ENCODE assay signal across 8 mouse cellular contexts in the genomic region with DNA sequence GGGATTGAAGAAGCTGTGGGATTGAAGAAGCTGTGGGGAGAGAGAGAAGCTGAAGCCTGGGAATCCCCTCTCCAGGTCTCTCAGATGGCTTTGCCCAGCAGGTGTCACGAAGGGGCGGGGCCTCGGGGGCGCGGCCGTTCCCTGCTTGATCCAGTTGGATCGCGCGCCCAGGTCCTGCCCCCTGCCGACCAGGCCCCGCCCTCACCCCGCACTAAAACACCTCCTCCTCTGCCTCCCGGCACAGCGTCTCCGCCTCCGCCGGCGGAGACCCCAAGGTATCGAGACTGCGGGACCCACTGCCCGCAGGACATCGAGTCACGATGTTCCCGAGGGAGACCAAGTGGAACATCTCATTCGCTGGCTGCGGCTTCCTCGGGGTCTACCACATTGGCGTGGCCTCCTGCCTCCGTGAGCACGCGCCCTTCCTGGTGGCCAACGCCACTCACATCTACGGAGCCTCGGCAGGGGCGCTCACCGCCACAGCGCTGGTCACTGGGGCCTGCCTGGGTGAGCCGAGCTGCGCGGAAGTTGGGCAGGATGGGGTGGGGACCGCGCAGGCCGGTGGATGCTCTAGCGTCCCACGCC. TPM values are rescaled to one million over a fixed set of nuclear protein-coding genes. Genes with fewer than 3 reads are reported as not detected.
DNase-seq lines count a peak whose midpoint lies in the region; ATAC-seq lines count a peak whose summit lies in the region.

A gene (plus strand): TSS at position 232 of the 585 bp plus-strand sequence.

- peak within 1 kb of the TSS; percentile 48 for H3K9ac ChIP-seq in intestine, embryonic 14.5 days (ENCODE audit: low read length)

- intact Hi-C loops in left cerebral cortex, postnatal 36 days (cut with DNase I): loop anchor here (5.0 kb wide), 1 partner anchor 43 kb away; a partner anchor contains a TSS

- peak within 1 kb of the TSS; percentile 51 for H3K4me3 ChIP-seq in intestine, embryonic 14.5 days (ENCODE audit: low read depth, low read length)
- peak within 1 kb of the TSS; percentile 76 for H3K4me3 ChIP-seq in midbrain, embryonic 10.5 days

- peak; percentile 94 to 96 for DNase-seq in adrenal gland, adult 18-20 months (ENCODE audit: low spot score in 2 of 2)
- DNase-seq in embryo, embryonic 10.5 days (ENCODE audit: low spot score): peak; percentile 91
- DNase-seq in gastrocnemius, postnatal 25 days: peak; percentile 95
- DNase-seq in intestine, embryonic 14.5 days (ENCODE audit: low spot score): peak; percentile 95
- peak; percentile 90 to 92 for DNase-seq in left cerebral cortex, postnatal 36 days (ENCODE audit: low spot score in 2 of 2)
- peak; percentile 90 for DNase-seq in midbrain, embryonic 10.5 days (ENCODE audit: low spot score)
- peak; percentile 87 to 89 for DNase-seq in right cerebral cortex, postnatal 36 days (ENCODE audit: low spot score in 2 of 2)
- DNase-seq in urinary bladder, postnatal 4 days (ENCODE audit: low spot score in 2 of 2): peak; percentile 91 to 96

- H3K4me1 ChIP-seq in intestine, embryonic 14.5 days (replicated peaks; ENCODE audit: control insufficient read depth, insufficient read depth, low read length): 0 out of 2 replicates have a peak, but pooled peaks cover 4% of the 10 kb centered on the region
- H3K4me1 ChIP-seq in midbrain, embryonic 10.5 days: peaks cover 33% of the 10 kb centered on the region

- H3K27me3 ChIP-seq in intestine, embryonic 14.5 days (replicated peaks; ENCODE audit: control insufficient read depth, insufficient read depth, low read length): peaks cover 6% of the 10 kb centered on the region; the same call in 1 of the 2 replicates
- H3K27me3 ChIP-seq in midbrain, embryonic 10.5 days (ENCODE audit: low read depth, poor library complexity, severe bottlenecking): peaks cover 32% of the 10 kb centered on the region

- WGBS in intestine, embryonic 14.5 days: under 1% methylated on average over 42 of the region's 45 CpGs
- WGBS in midbrain, embryonic 10.5 days: under 1% methylated on average over 45 of the region's 45 CpGs

- H3K27ac ChIP-seq in intestine, embryonic 14.5 days (ENCODE audit: low read depth): peak within 1 kb of the TSS; percentile 36; the same call in 1 of the 2 replicates
- peak within 1 kb of the TSS; percentile 82 for H3K27ac ChIP-seq in midbrain, embryonic 10.5 days (replicated peaks)

- H3K36me3 ChIP-seq in intestine, embryonic 14.5 days (ENCODE audit: control insufficient read depth, insufficient read depth, low read length): peaks cover 26% of the 10 kb centered on the region
- H3K36me3 ChIP-seq in midbrain, embryonic 10.5 days: peaks cover 36% of the 10 kb centered on the region

- peak within 1 kb of the TSS; percentile 64 for H3K4me2 ChIP-seq in intestine, embryonic 14.5 days (ENCODE audit: low read length)

- no peaks in the 10 kb centered on the region for H3K9me3 ChIP-seq in intestine, embryonic 14.5 days (ENCODE audit: control insufficient read depth, low read length)
- no peaks in the 10 kb centered on the region for H3K9me3 ChIP-seq in midbrain, embryonic 10.5 days (replicated peaks)

- ATAC-seq in intestine, embryonic 14.5 days (replicated peaks; ENCODE audit: low FRiP score, low TSS enrichment, low read depth): peak; percentile 82

RNA-seq across cellular contexts. Expression of the gene that starts here (rescaled TPM):
- total RNA-seq in adrenal gland, adult 18-20 months (2021): 1,000 to 10,000 TPM in 1 of 2 experiments, 100 to 1,000 TPM in 1; 739 to 1,290 TPM
- 100 to 1,000 TPM; 265 to 357 TPM for total RNA-seq in gastrocnemius, postnatal 25 days (2021)
- polyA plus RNA-seq in intestine, embryonic 14.5 days (2014; fragmentation: Nextera tagmentation; extraction: Ambion mirVana): 24.6 and 30.2 TPM in 2 replicates
- 10 to 100 TPM; 28.0 to 31.7 TPM for total RNA-seq in left cerebral cortex, postnatal 36 days (2021)
- polyA plus RNA-seq in midbrain, embryonic 10.5 days (2016; fragmentation: Nextera tagmentation; extraction: Ambion mirVana): 15.2 and 17.5 TPM in 2 replicates

Comparison
In these comparisons a context has a peak if more than half of its experiments do, and no peak if none do; other contexts are left out.
1. Peak in every context shown above with its lines: DNase-seq, ATAC-seq, H3K4me3 ChIP-seq and H3K27ac ChIP-seq.
2. RNA of the gene that starts here (total RNA-seq): 739 to 1,290 TPM in adrenal gland, adult 18-20 months and 265 to 357 TPM in gastrocnemius, postnatal 25 days; 28.0 to 31.7 TPM in left cerebral cortex, postnatal 36 days; every median in the first group is over 4 times any median in the second.